Mouse (Mus musculus): Measurements from ENCODE around the gene Abcc3.

Abcc3 gene

GRCm38 (mm10) chr11:94315308-94315707 lies 77.5 kb downstream of the Abcc3 start:
- no peak for DNase-seq (ENCODE audit: low read depth, low spot score)
- H3K27me3 ChIP-seq (ENCODE audit: control insufficient read depth, insufficient read depth, low read length, poor library complexity, severe bottlenecking): no peaks in the 10 kb centered on the region

GRCm38 (mm10) chr11:94314098-94314652 lies 78.6 kb downstream of the Abcc3 start:
- peaks cover 2% of the 10 kb centered on the region; the same call in 1 of the 2 replicates for H3K36me3 ChIP-seq (ENCODE audit: control insufficient read depth, insufficient read depth, low read length, poor library complexity, severe bottlenecking)
- DNase-seq (ENCODE audit: low read depth, low spot score): no peak
- H3K27me3 ChIP-seq (ENCODE audit: control insufficient read depth, insufficient read depth, low read length, poor library complexity, severe bottlenecking): no peaks in the 10 kb centered on the region

More at GRCm38 (mm10) chr11:94315308-94315707, 77.5 kb downstream of the Abcc3 start:
- peaks cover 5% of the 10 kb centered on the region; the same call in 1 of the 2 replicates for H3K36me3 ChIP-seq (ENCODE audit: control insufficient read depth, insufficient read depth, low read length, poor library complexity, severe bottlenecking)

- DNase-seq (ENCODE audit: low read depth, low spot score): no peak
- no peaks in the 10 kb centered on the region for H3K27me3 ChIP-seq (ENCODE audit: control insufficient read depth, insufficient read depth, low read length, poor library complexity, severe bottlenecking)
- peaks cover 4% of the 10 kb centered on the region; the same call in 1 of the 2 replicates for H3K36me3 ChIP-seq (ENCODE audit: control insufficient read depth, insufficient read depth, low read length, poor library complexity, severe bottlenecking)
These were observed 80.1 kb downstream of the Abcc3 start for GRCm38 (mm10) chr11:94312733-94313132.

- no peak for DNase-seq (ENCODE audit: low read depth, low spot score)
- peaks cover 41% of the 10 kb centered on the region for H3K36me3 ChIP-seq (ENCODE audit: control insufficient read depth, insufficient read depth, low read length, poor library complexity, severe bottlenecking)
- no peaks in the 10 kb centered on the region for H3K27me3 ChIP-seq (ENCODE audit: control insufficient read depth, insufficient read depth, low read length, poor library complexity, severe bottlenecking)
These were observed 97.6 kb downstream of the Abcc3 start for GRCm38 (mm10) chr11:94294996-94295845.
